Mouse (Mus musculus) thymus, adult 2 months (tissue): Measurements from ENCODE around the gene Maml3. TPM values are rescaled to one million over a fixed set of nuclear protein-coding genes. Genes with fewer than 3 reads are reported as not detected.

ENCODE experiments used
- DNase-seq: peaks from one replicate; pipeline ENCODE4 v3.0.0; 2021
- H3K27ac ChIP-seq: fragments of 200-500 bp; 2 replicates; pipeline ENCODE4 v1.5.1; 2012; ENCODE audit warnings: low read length, control low read depth; ENCODE audit not compliant: control insufficient read depth, insufficient read depth
- H3K27me3 ChIP-seq: fragments of 200-500 bp; 2 replicates; pipeline ENCODE4 v1.6.1; 2012; ENCODE audit warnings: mild to moderate bottlenecking, low read length, moderate library complexity, mixed read lengths; ENCODE audit not compliant: control insufficient read depth, insufficient read depth
- H3K36me3 ChIP-seq: fragments of 200-500 bp; 2 replicates; pipeline ENCODE4 v1.6.1; 2012; ENCODE audit warnings: mild to moderate bottlenecking, low read length, moderate library complexity; ENCODE audit not compliant: control insufficient read depth, insufficient read depth
- H3K4me1 ChIP-seq: fragments of 200-500 bp; replicated peaks from 2 replicates; pipeline ENCODE4 v1.6.1; 2012; ENCODE audit warnings: low read length; ENCODE audit not compliant: control insufficient read depth, insufficient read depth
- H3K4me3 ChIP-seq: fragments of 200-500 bp; 2 replicates; pipeline ENCODE4 v1.5.1; 2012; ENCODE audit warnings: mild to moderate bottlenecking, low read length, control low read depth, moderate library complexity; ENCODE audit not compliant: control insufficient read depth, insufficient read depth
- CTCF ChIP-seq: fragments of 200-500 bp; IDR thresholded peaks from 2 replicates; pipeline ENCODE4 v1.5.1; 2012; ENCODE audit warnings: mild to moderate bottlenecking, control low read depth, low read length, moderate library complexity, borderline replicate concordance; ENCODE audit not compliant: control insufficient read depth, poor library complexity, insufficient read depth; ENCODE audit errors: extremely low read depth
- POLR2A ChIP-seq: fragments of 200-500 bp; IDR thresholded peaks from 2 replicates; pipeline ENCODE4 v1.6.1; 2012; ENCODE audit warnings: mild to moderate bottlenecking, low read length, control low read depth, moderate library complexity; ENCODE audit not compliant: control insufficient read depth, poor library complexity, insufficient read depth; ENCODE audit errors: extremely low read depth
- WGBS: fragments of 180-500 bp; shearing (Covaris S2); methylation state at CpG from one replicate; pipeline ENCODE4 v1.1.7; 2018; 5-methylcytosine and 5-hydroxymethylcytosine counted together
- polyA plus RNA-seq: library from polyadenylated mRNA; depleted of rRNA; stranded (reverse); fragments of >200 nt; gene quantifications from 2 replicates; pipeline ENCODE4 v1.2.3, GENCODE M21; 2012

The Maml3 gene
- polyA plus RNA-seq, 1 experiment: 3.5 TPM

DNA sequence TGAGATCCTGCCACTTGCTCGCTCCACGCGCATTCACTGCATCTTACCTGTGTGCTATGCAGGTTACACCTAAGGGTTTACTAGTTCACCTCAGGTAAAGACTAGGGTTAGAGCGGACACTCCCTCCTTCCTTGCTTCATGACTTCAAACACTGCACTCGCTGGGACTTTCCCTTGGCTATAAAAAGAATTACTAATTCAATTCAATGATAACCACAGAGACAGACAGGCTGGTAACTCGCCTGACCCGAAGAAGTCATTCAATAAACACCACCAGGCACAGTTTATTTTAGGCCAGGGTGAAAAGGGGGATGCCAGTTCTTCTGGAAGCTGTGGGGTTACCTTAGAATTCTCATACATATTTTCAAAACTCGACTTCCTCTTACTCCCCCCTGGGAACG, 199.0 kb downstream of the Maml3 start:
- no peaks in the 10 kb centered on the region for H3K36me3 ChIP-seq
- H3K27ac ChIP-seq: no peak overlapping the region
- TF ChIP-seq POLR2A (no peak), CTCF (no peak)
- WGBS: 66% methylated on average over 9 of the region's 9 CpGs
- no peaks in the 10 kb centered on the region for H3K4me1 ChIP-seq
- DNase-seq: no peak
- no peaks in the 10 kb centered on the region for H3K27me3 ChIP-seq
- H3K4me3 ChIP-seq: no peak overlapping the region

- Histone ChIP-seq H3K27me3 (no peaks in the 10 kb centered on the region), H3K27ac (no peak overlapping the region), H3K4me1 (no peaks in the 10 kb centered on the region; the same call in 1 of the 2 replicates), H3K36me3 (no peaks in the 10 kb centered on the region), H3K4me3 (no peak overlapping the region)
- WGBS: 95% methylated on average over 12 of the region's 12 CpGs
- no peak for DNase-seq
- TF ChIP-seq CTCF: no peak
- no peak for TF ChIP-seq POLR2A
Measured at GRCm38 (mm10) chr3:51904357-51904855, 200.5 kb downstream of the Maml3 start.

DNA sequence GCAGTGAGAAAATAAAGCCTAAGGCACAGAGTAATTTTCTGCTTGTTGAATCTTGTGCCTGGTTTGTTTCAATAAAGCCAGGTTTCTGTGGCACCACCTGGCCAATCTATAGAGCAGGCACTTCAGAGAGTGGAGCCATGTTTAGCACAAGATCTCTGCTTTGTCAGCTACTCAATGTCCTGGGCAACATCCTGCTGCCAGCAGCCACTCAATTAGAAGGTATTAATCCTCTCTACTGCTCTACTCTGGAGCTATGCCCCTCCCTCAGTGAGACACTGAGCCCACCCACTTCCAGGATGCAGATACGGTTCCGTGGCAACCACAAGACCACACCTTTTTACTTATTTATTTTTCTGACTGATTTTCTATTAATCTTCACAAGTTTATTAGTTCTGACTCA, 203.7 kb downstream of the Maml3 start:
- 34% methylated on average over 2 of the region's 2 CpGs for WGBS
- H3K36me3 ChIP-seq: no peaks in the 10 kb centered on the region
- no peaks in the 10 kb centered on the region; the same call in 1 of the 2 replicates for H3K4me1 ChIP-seq
- no peaks in the 10 kb centered on the region for H3K27me3 ChIP-seq
- H3K27ac ChIP-seq: no peak overlapping the region
- TF ChIP-seq POLR2A: no peak
- H3K4me3 ChIP-seq: no peak overlapping the region
- DNase-seq: no peak

GRCm38 (mm10) chr3:51894514-51894913, 210.4 kb downstream of the Maml3 start:
- Histone ChIP-seq H3K27ac (no peak overlapping the region), H3K4me3 (no peak overlapping the region), H3K27me3 (no peaks in the 10 kb centered on the region), H3K4me1 (no peaks in the 10 kb centered on the region; the same call in 1 of the 2 replicates), H3K36me3 (no peaks in the 10 kb centered on the region)
- DNase-seq: peak; percentile 46
- 91% methylated on average over 8 of the region's 8 CpGs for WGBS
- TF ChIP-seq POLR2A (no peak), CTCF (peak; percentile 32; the same call in 1 of the 2 replicates)

DNA sequence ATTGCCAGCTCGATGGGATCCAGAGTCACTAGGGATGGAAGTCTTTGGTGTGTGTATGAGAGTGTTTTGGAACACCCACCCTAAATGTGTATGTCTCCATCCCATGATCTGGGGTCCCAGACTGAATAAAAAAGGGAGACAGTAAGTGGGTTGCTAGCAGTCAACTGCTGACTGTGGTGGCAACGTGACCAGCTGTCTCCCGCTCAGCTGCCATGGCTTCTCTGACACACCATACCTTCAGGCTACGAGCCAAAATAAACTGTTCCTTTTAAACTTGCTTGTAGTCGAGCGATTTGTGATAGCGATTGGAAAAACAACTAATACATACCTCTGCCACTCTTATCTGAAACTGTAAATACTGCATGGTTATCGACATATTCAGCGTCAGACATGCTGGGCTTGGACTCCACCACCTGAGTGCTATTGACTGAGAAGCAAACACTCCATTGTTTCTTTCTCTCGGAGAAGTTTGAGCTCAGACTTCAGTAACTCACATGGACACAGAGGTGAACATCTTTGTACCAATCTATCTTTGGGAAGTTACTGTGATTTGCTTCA, 213.2 kb downstream of the Maml3 start:
- TF ChIP-seq CTCF: no peak
- no peak for TF ChIP-seq POLR2A
- H3K4me1 ChIP-seq: peaks cover 6% of the 10 kb centered on the region; the same call in 1 of the 2 replicates
- no peaks in the 10 kb centered on the region for H3K27me3 ChIP-seq
- no peak overlapping the region for H3K27ac ChIP-seq
- H3K4me3 ChIP-seq: no peak overlapping the region
- WGBS: 91% methylated on average over 10 of the region's 10 CpGs
- H3K36me3 ChIP-seq: no peaks in the 10 kb centered on the region
- no peak for DNase-seq

GRCm38 (mm10) chr3:51890181-51890580, 214.7 kb downstream of the Maml3 start:
- WGBS: 52% methylated on average over 4 of the region's 4 CpGs
- no peak overlapping the region for H3K27ac ChIP-seq
- no peaks in the 10 kb centered on the region for H3K27me3 ChIP-seq
- H3K4me1 ChIP-seq: peaks cover 6% of the 10 kb centered on the region; the same call in 1 of the 2 replicates
- DNase-seq: no peak
- TF ChIP-seq POLR2A: no peak
- no peak for TF ChIP-seq CTCF
- H3K4me3 ChIP-seq: no peak overlapping the region
- no peaks in the 10 kb centered on the region for H3K36me3 ChIP-seq

DNA sequence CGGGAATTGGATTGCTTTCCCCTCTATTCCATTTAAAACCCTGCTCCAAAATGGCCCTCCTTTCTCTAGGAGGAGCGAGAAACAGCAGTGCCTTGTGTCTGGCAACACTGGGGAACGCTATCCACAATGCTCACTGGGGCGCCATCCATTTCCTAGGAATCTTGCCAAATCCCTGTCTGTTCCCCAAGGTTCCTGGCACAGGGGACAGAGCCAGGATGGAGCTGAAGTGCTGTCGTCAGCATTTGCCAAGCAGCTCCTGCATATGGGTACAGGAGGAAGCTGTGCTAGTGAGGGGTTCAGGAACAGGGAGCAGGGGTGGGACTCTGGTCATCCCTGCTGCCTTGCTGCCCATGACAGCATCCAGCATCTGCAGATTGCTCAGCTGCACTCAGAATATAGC, 215.1 kb downstream of the Maml3 start:
- no peak overlapping the region for H3K4me3 ChIP-seq
- H3K36me3 ChIP-seq: no peaks in the 10 kb centered on the region
- H3K27ac ChIP-seq: no peak overlapping the region
- 96% methylated on average over 5 of the region's 5 CpGs for WGBS
- no peak for DNase-seq
- TF ChIP-seq CTCF: no peak
- no peaks in the 10 kb centered on the region for H3K27me3 ChIP-seq
- H3K4me1 ChIP-seq: peaks cover 6% of the 10 kb centered on the region; the same call in 1 of the 2 replicates
